Mouse (Mus musculus): Measurements from ENCODE around the gene 2310046K23Rik. TPM values are rescaled to one million over a fixed set of nuclear protein-coding genes. Genes with fewer than 3 reads are reported as not detected.
"Not testable (repeated sequence)": the region's sequence is repeated elsewhere in the genome, so short reads cannot be mapped to it uniquely, and the experiment has no call there.

Gene 2310046K23Rik
- polyA plus RNA-seq, 1 experiment from 2014 or later, result not detected

GRCm38 (mm10) chr3:92500393-92500792, 33.9 kb downstream of the 2310046K23Rik start, which contains the start of gene Sprr4:
Sprr4 (minus strand) TSS chr3:92500493.
- H3K4me1 ChIP-seq, result no peaks in the 10 kb centered on the region
- no peak within 1 kb of the TSS for H3K27ac ChIP-seq
- DNase-seq (ENCODE audit: extremely low spot score, low spot score), result no peak
- no peaks in the 10 kb centered on the region for H3K27me3 ChIP-seq (ENCODE audit: poor library complexity, severe bottlenecking)
- H3K36me3 ChIP-seq (replicated peaks), result no peaks in the 10 kb centered on the region
- H3K9me3 ChIP-seq, result no peaks in the 10 kb centered on the region
- WGBS, result 97% methylated on average over 1 of the region's 1 CpGs
- H3K4me3 ChIP-seq, result no peak within 1 kb of the TSS

- H3K36me3 ChIP-seq (replicated peaks); DNase-seq (ENCODE audit: extremely low spot score, low spot score): not testable (repeated sequence)
These were observed 44.0 kb downstream of the 2310046K23Rik start for GRCm38 (mm10) chr3:92490262-92490661.

GRCm38 (mm10) chr3:92486307-92486706, 48.0 kb downstream of the 2310046K23Rik start:
- H3K4me3 ChIP-seq, result no peak overlapping the region
- no peaks in the 10 kb centered on the region for H3K4me1 ChIP-seq
- 48% methylated on average over 1 of the region's 1 CpGs for WGBS
- no peak overlapping the region for H3K27ac ChIP-seq
- no peaks in the 10 kb centered on the region for H3K36me3 ChIP-seq (replicated peaks)
- no peak for DNase-seq (ENCODE audit: extremely low spot score, low spot score)
- no peaks in the 10 kb centered on the region for H3K27me3 ChIP-seq (ENCODE audit: poor library complexity, severe bottlenecking)
- H3K9me3 ChIP-seq, result no peaks in the 10 kb centered on the region

More at GRCm38 (mm10) chr3:92490262-92490661, 44.0 kb downstream of the 2310046K23Rik start:
- not testable (repeated sequence) for H3K27me3 ChIP-seq (ENCODE audit: poor library complexity, severe bottlenecking); H3K27ac ChIP-seq; H3K9me3 ChIP-seq; H3K4me3 ChIP-seq; H3K4me1 ChIP-seq

GRCm38 (mm10) chr3:92485863-92486262, 48.4 kb downstream of the 2310046K23Rik start, which contains the start of gene Sprr1a:
Sprr1a (minus strand) TSS chr3:92485895.
- Histone ChIP-seq H3K36me3 (replicated peaks) (no peaks in the 10 kb centered on the region), H3K27ac (no peak within 1 kb of the TSS), H3K4me1 (no peaks in the 10 kb centered on the region), H3K27me3 (ENCODE audit: poor library complexity, severe bottlenecking) (no peaks in the 10 kb centered on the region), H3K4me3 (no peak within 1 kb of the TSS), H3K9me3 (no peaks in the 10 kb centered on the region)
- DNase-seq (ENCODE audit: extremely low spot score, low spot score), result no peak

Other genes with a start within 250 kb of the 2310046K23Rik start
- gene Sprr2a3, start 249.1 kb downstream of the 2310046K23Rik start, polyA plus RNA-seq (2016; fragmentation: Nextera tagmentation; extraction: Ambion mirVana), result not detected in 2 replicates
- not detected in 2 replicates for gene Sprr2b, start 217.9 kb downstream of the 2310046K23Rik start, polyA plus RNA-seq (2016; fragmentation: Nextera tagmentation; extraction: Ambion mirVana)
- not detected in 2 replicates for gene Sprr2d, start 195.4 kb downstream of the 2310046K23Rik start, polyA plus RNA-seq (2016; fragmentation: Nextera tagmentation; extraction: Ambion mirVana)
- not detected in 2 replicates for gene Sprr2e, start 182.4 kb downstream of the 2310046K23Rik start, polyA plus RNA-seq (2016; fragmentation: Nextera tagmentation; extraction: Ambion mirVana)
- gene Sprr2f, start 169.3 kb downstream of the 2310046K23Rik start, polyA plus RNA-seq (2016; fragmentation: Nextera tagmentation; extraction: Ambion mirVana), result not detected in 2 replicates
- not detected in 2 replicates for gene Sprr2h, start 148.8 kb downstream of the 2310046K23Rik start, polyA plus RNA-seq (2016; fragmentation: Nextera tagmentation; extraction: Ambion mirVana)
- not detected in 2 replicates for gene Sprr2i, start 126.5 kb downstream of the 2310046K23Rik start, polyA plus RNA-seq (2016; fragmentation: Nextera tagmentation; extraction: Ambion mirVana)
- not detected in 2 replicates for gene Sprr2j-ps, start 116.4 kb downstream of the 2310046K23Rik start, polyA plus RNA-seq (2016; fragmentation: Nextera tagmentation; extraction: Ambion mirVana)
- gene Gm9774, start 105.1 kb downstream of the 2310046K23Rik start, polyA plus RNA-seq (2016; fragmentation: Nextera tagmentation; extraction: Ambion mirVana), result 7.9 and 10.0 TPM in 2 replicates
- not detected in 2 replicates for gene Sprr2k, start 101.9 kb downstream of the 2310046K23Rik start, polyA plus RNA-seq (2016; fragmentation: Nextera tagmentation; extraction: Ambion mirVana)
- not detected in 2 replicates for gene Sprr1b, start 95.7 kb downstream of the 2310046K23Rik start, polyA plus RNA-seq (2016; fragmentation: Nextera tagmentation; extraction: Ambion mirVana)
- not detected in 2 replicates for gene Sprr3, start 75.8 kb downstream of the 2310046K23Rik start, polyA plus RNA-seq (2016; fragmentation: Nextera tagmentation; extraction: Ambion mirVana)
- gene Sprr1a, start 48.6 kb downstream of the 2310046K23Rik start, polyA plus RNA-seq (2016; fragmentation: Nextera tagmentation; extraction: Ambion mirVana), result not detected in 2 replicates
- gene Sprr4, start 34.0 kb downstream of the 2310046K23Rik start, polyA plus RNA-seq (2016; fragmentation: Nextera tagmentation; extraction: Ambion mirVana), result not detected in 2 replicates
- not detected in 2 replicates for gene Ivl, start 39.2 kb upstream of the 2310046K23Rik start, polyA plus RNA-seq (2016; fragmentation: Nextera tagmentation; extraction: Ambion mirVana)
- gene Smcp, start 54.5 kb upstream of the 2310046K23Rik start, polyA plus RNA-seq (2016; fragmentation: Nextera tagmentation; extraction: Ambion mirVana), result not detected in 2 replicates
- not detected in 2 replicates for gene 2210017I01Rik, start 73.0 kb upstream of the 2310046K23Rik start, polyA plus RNA-seq (2016; fragmentation: Nextera tagmentation; extraction: Ambion mirVana)
- not detected in 2 replicates for gene Lce6a, start 87.1 kb upstream of the 2310046K23Rik start, polyA plus RNA-seq (2016; fragmentation: Nextera tagmentation; extraction: Ambion mirVana)
- gene Lce1a1, start 113.8 kb upstream of the 2310046K23Rik start, polyA plus RNA-seq (2016; fragmentation: Nextera tagmentation; extraction: Ambion mirVana), result not detected in 2 replicates
- gene Lce1b, start 122.4 kb upstream of the 2310046K23Rik start, polyA plus RNA-seq (2016; fragmentation: Nextera tagmentation; extraction: Ambion mirVana), result not detected in 2 replicates
- not detected in 2 replicates for gene Lce1a2, start 135.8 kb upstream of the 2310046K23Rik start, polyA plus RNA-seq (2016; fragmentation: Nextera tagmentation; extraction: Ambion mirVana)
- not detected in 2 replicates for gene Lce1c, start 144.7 kb upstream of the 2310046K23Rik start, polyA plus RNA-seq (2016; fragmentation: Nextera tagmentation; extraction: Ambion mirVana)
- gene Lce1d, start 152.7 kb upstream of the 2310046K23Rik start, polyA plus RNA-seq (2016; fragmentation: Nextera tagmentation; extraction: Ambion mirVana), result not detected in 2 replicates
- not detected in 2 replicates for gene Lce1e, start 174.6 kb upstream of the 2310046K23Rik start, polyA plus RNA-seq (2016; fragmentation: Nextera tagmentation; extraction: Ambion mirVana)
- not detected in 2 replicates for gene Lce1f, start 185.8 kb upstream of the 2310046K23Rik start, polyA plus RNA-seq (2016; fragmentation: Nextera tagmentation; extraction: Ambion mirVana)
- not detected in 2 replicates for gene Gm38119, start 204.6 kb upstream of the 2310046K23Rik start, polyA plus RNA-seq (2016; fragmentation: Nextera tagmentation; extraction: Ambion mirVana)
- not detected in 2 replicates for gene Lce1g, start 217.8 kb upstream of the 2310046K23Rik start, polyA plus RNA-seq (2016; fragmentation: Nextera tagmentation; extraction: Ambion mirVana)
- gene Lce1h, start 230.6 kb upstream of the 2310046K23Rik start, polyA plus RNA-seq (2016; fragmentation: Nextera tagmentation; extraction: Ambion mirVana), result not detected in 2 replicates
- not detected in 2 replicates for gene Lce1i, start 244.4 kb upstream of the 2310046K23Rik start, polyA plus RNA-seq (2016; fragmentation: Nextera tagmentation; extraction: Ambion mirVana)